Mouse (Mus musculus): ENCODE results near the gene Smad6.

DNA sequence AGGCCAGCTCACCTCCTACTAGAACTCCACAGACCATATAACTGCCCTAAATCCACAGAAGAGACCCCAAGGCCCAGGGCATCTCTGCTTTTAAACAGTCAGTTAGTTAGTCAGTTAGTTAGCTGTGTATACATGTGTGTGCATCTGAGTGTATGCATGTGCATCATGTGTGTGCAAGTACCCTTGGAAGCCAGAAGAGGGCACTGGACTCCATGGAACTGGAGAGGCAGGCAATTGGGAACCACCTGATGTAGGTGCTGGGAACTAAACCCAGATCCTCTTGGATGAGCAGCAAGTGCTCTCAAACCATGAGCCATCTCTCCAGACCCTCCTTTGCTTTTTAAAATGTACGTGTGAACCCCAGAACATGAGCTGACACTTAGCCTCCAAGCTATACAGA, 10.5 kb downstream of the Smad6 start:
- TF ChIP-seq POLR2A (IDR thresholded peaks at IDR 0.05; ENCODE audit: borderline replicate concordance, control insufficient read depth, low read depth, low read length) (no peak), CTCF (IDR thresholded peaks at IDR 0.05; ENCODE audit: control insufficient read depth, insufficient read depth, low read length) (no peak)
